Mouse (Mus musculus) intestine, embryonic 16.5 days (tissue): ENCODE data around the gene Ppp1r16b. TPM values are rescaled to one million over a fixed set of nuclear protein-coding genes. Genes with fewer than 3 reads are reported as not detected.

ENCODE experiments used
- ATAC-seq: fragments of 200-750 bp; cut with Nextera tagmentation; 2 replicates; pipeline ENCODE4 v1.8.0; 2017; ENCODE audit warnings: moderate TSS enrichment, moderate library complexity
- H3K27ac ChIP-seq: fragments of 300-500 bp; sonication (generic); 2 replicates; pipeline ENCODE4 v1.5.1; 2014; ENCODE audit warnings: mild to moderate bottlenecking, low read length
- H3K27me3 ChIP-seq: fragments of 300-500 bp; sonication (generic); replicated peaks from 2 replicates; pipeline ENCODE4 v1.6.1; 2014; ENCODE audit warnings: low read length, control low read depth, mixed read lengths; ENCODE audit not compliant: control insufficient read depth, insufficient read depth
- H3K36me3 ChIP-seq: fragments of 300-500 bp; sonication (generic); 2 replicates; pipeline ENCODE4 v1.6.1; 2014; ENCODE audit warnings: low read length, control low read depth; ENCODE audit not compliant: control insufficient read depth, insufficient read depth
- H3K4me1 ChIP-seq: fragments of 300-500 bp; sonication (generic); 2 replicates; pipeline ENCODE4 v1.6.1; 2014; ENCODE audit warnings: low read length, control low read depth, mixed read lengths; ENCODE audit not compliant: control insufficient read depth, insufficient read depth
- H3K4me2 ChIP-seq: fragments of 300-500 bp; sonication (generic); 2 replicates; pipeline ENCODE4 v1.6.1; 2014; ENCODE audit warnings: low read depth, low read length, control low read depth
- H3K4me3 ChIP-seq: fragments of 300-500 bp; sonication (generic); 2 replicates; pipeline ENCODE4 v1.5.1; 2014; ENCODE audit warnings: mild to moderate bottlenecking, low read length
- H3K9ac ChIP-seq: fragments of 300-500 bp; sonication (generic); 2 replicates; pipeline ENCODE4 v1.6.1; 2014; ENCODE audit warnings: low read depth, low read length
- H3K9me3 ChIP-seq: fragments of 300-500 bp; sonication (generic); 2 replicates; pipeline ENCODE4 v1.6.1; 2016; ENCODE audit warnings: low read length, control low read depth; ENCODE audit not compliant: control insufficient read depth
- WGBS: fragments of 180-500 bp; shearing (Covaris S2); extraction: QIAGEN DNeasy Blood & Tissue Kit; methylation state at CpG from one replicate; pipeline ENCODE4 v1.1.7; 2014; 5-methylcytosine and 5-hydroxymethylcytosine counted together
- polyA plus RNA-seq: library from polyadenylated mRNA; unstranded; fragments of >200 nt; fragmentation: Nextera tagmentation; extraction: Ambion mirVana; gene quantifications from 2 replicates; pipeline ENCODE4 v1.2.1, GENCODE M21; 2015

Gene Ppp1r16b
- polyA plus RNA-seq, 1 experiment from 2014 or later = 3.5 TPM

GRCm38 (mm10) chr2:158760231-158760630 is 95.0 kb downstream of the Ppp1r16b start:
- no peaks in the 10 kb centered on the region for H3K9me3 ChIP-seq
- WGBS = 64% methylated on average over 2 of the region's 2 CpGs
- no peaks in the 10 kb centered on the region for H3K4me1 ChIP-seq
- ATAC-seq = no peak
- no peak overlapping the region for H3K4me2 ChIP-seq
- H3K4me3 ChIP-seq = no peak overlapping the region
- no peaks in the 10 kb centered on the region for H3K36me3 ChIP-seq
- H3K27ac ChIP-seq = no peak overlapping the region
- H3K27me3 ChIP-seq = no peaks in the 10 kb centered on the region
- H3K9ac ChIP-seq = no peak overlapping the region

DNA sequence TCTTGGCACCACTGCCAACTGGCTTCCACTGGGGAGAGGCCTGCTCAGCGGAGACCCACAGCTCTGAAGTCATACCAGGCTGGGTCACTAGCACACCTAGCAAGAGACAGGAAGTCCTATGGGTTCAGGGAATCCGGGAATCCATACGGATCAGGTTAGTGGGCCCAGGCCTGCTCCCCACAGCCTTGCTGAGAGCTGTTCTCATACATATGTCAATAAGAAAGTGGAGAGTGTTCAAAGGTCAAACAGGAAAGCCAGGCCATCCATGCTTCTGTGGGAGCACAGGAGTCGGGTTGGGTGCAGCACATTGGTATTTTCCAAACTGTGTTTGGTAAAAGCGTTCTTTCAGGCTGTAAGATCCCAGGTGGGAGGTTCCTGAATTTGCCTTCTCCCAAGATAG is 97.1 kb downstream of the Ppp1r16b start:
- peak; percentile 68 for ATAC-seq
- no peaks in the 10 kb centered on the region for H3K36me3 ChIP-seq
- H3K4me2 ChIP-seq = no peak overlapping the region
- WGBS = 68% methylated on average over 5 of the region's 5 CpGs
- no peak overlapping the region for H3K4me3 ChIP-seq
- H3K27me3 ChIP-seq = no peaks in the 10 kb centered on the region
- H3K27ac ChIP-seq = no peak overlapping the region
- H3K9me3 ChIP-seq = no peaks in the 10 kb centered on the region
- no peak overlapping the region for H3K9ac ChIP-seq
- peaks cover 2% of the 10 kb centered on the region; the same call in 1 of the 2 replicates for H3K4me1 ChIP-seq

- Histone ChIP-seq H3K27ac (peak within 1 kb of the TSS; percentile 73), H3K9me3 (no peaks in the 10 kb centered on the region), H3K36me3 (no peaks in the 10 kb centered on the region), H3K4me1 (peaks cover 34% of the 10 kb centered on the region), H3K9ac (peak within 1 kb of the TSS; percentile 82), H3K4me2 (peak within 1 kb of the TSS; percentile 95), H3K27me3 (no peaks in the 10 kb centered on the region), H3K4me3 (peak within 1 kb of the TSS; percentile 80)
- under 1% methylated on average over 48 of the region's 48 CpGs for WGBS
- peak; percentile 97 for ATAC-seq
Measured at GRCm38 (mm10) chr2:158767742-158768339, 102.6 kb downstream of the Ppp1r16b start, which contains the start of gene Fam83d. TSS of gene Fam83d (plus strand) at chr2:158768093.

DNA sequence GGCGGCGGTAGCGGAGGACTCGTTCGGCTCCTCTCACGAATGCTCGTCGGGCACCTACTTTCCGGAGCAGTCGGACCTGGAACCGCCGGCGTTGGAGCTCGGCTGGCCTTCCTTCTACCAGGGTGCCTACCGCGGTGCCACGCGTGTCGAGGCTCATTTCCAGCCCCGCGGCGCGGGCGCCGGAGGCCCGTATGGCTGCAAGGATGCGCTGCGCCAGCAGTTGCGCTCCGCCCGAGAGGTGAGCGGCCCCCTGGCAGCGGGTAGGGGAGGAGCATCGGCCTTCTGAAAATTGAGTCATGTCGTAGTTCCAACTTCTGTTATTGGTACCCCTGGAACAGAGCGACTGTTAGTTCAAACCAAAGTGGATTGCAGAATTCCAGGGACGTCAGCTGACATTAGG is 103.2 kb downstream of the Ppp1r16b start:
- Histone ChIP-seq H3K4me3 (peak overlapping the region; percentile 80), H3K27me3 (no peaks in the 10 kb centered on the region), H3K27ac (peak overlapping the region; percentile 73), H3K9me3 (no peaks in the 10 kb centered on the region), H3K36me3 (no peaks in the 10 kb centered on the region), H3K9ac (peak overlapping the region; percentile 82), H3K4me2 (peak overlapping the region; percentile 95), H3K4me1 (peaks cover 34% of the 10 kb centered on the region)
- under 1% methylated on average over 37 of the region's 37 CpGs for WGBS
- peak; percentile 24 for ATAC-seq

- Histone ChIP-seq H3K4me2 (peak overlapping the region; percentile 95), H3K9me3 (no peaks in the 10 kb centered on the region), H3K27ac (no peak overlapping the region), H3K27me3 (no peaks in the 10 kb centered on the region), H3K4me1 (peaks cover 34% of the 10 kb centered on the region), H3K9ac (peak overlapping the region; percentile 82), H3K36me3 (peaks cover 2% of the 10 kb centered on the region; the same call in 1 of the 2 replicates), H3K4me3 (peak overlapping the region; percentile 80)
- peak; percentile 54 for ATAC-seq
- 3% methylated on average over 5 of the region's 5 CpGs for WGBS
Measured at GRCm38 (mm10) chr2:158768771-158769170, 103.6 kb downstream of the Ppp1r16b start.

DNA sequence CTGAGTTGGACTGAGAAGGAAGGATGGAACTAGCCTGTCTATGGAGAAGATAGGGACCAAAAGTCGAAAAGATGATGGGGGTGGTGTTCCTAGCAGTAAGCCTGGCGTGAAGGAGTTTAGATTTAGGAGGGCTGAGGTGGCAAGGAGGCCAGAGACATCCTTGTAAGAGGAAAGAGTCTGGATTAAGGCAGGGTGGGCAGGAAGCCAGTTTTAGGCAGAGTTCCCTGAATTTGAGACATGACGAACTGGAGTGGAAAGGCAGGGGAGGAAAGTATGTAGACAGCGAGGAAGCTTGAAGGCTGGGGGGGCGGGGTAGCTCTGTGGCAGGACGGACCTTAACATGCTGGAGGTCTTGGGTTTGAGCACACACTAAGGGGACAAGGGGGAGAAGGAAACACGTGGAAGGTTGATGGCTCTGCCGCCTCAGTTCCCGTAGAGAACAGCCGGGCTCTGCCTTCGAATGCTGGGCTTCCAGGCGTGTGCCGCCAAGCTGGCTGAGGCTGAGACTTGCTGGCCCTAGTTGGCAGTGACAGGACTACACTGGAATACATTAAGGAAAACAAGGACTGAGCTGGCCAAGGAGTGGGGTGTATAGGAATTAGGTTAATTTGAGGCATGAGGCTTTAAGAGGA is 105.0 kb downstream of the Ppp1r16b start:
- H3K27ac ChIP-seq = peak overlapping the region; percentile 37; the same call in 1 of the 2 replicates
- H3K36me3 ChIP-seq = peaks cover 3% of the 10 kb centered on the region; the same call in 1 of the 2 replicates
- H3K4me1 ChIP-seq = peaks cover 41% of the 10 kb centered on the region
- H3K9me3 ChIP-seq = no peaks in the 10 kb centered on the region
- WGBS = 35% methylated on average over 13 of the region's 13 CpGs
- peak overlapping the region; percentile 82 for H3K9ac ChIP-seq
- H3K4me3 ChIP-seq = peak overlapping the region; percentile 80
- no peak for ATAC-seq
- H3K27me3 ChIP-seq = no peaks in the 10 kb centered on the region
- H3K4me2 ChIP-seq = peak overlapping the region; percentile 95

- Histone ChIP-seq H3K4me1 (peaks cover 48% of the 10 kb centered on the region), H3K36me3 (peaks cover 3% of the 10 kb centered on the region; the same call in 1 of the 2 replicates), H3K9ac (peak overlapping the region; percentile 19; the same call in 1 of the 2 replicates), H3K4me2 (peak overlapping the region; percentile 95), H3K4me3 (peak overlapping the region; percentile 80), H3K27ac (no peak overlapping the region), H3K27me3 (no peaks in the 10 kb centered on the region), H3K9me3 (no peaks in the 10 kb centered on the region)
- 44% methylated on average over 11 of the region's 11 CpGs for WGBS
- ATAC-seq = no peak
Measured at GRCm38 (mm10) chr2:158771066-158771763, 106.0 kb downstream of the Ppp1r16b start.

DNA sequence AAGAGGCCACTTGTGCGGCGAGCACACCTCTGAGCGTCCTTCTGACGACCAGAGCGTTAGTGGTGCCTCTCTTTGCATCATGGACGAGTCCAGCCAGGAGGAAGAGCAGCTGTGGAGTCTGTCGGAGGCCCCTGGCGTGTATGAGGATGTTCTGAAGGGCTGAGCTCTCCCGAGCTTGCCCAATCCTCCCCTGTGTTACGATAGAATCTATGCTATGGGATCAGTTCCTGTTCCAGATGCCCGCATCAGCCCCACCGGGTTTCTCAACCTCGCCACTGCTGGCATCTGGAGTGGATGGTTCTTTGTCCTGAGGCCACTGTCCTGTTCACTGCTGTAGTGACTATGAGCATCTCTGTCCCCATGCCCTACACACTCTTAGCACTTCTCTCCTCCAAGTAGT is 107.6 kb downstream of the Ppp1r16b start:
- Histone ChIP-seq H3K4me2 (no peak overlapping the region), H3K9ac (no peak overlapping the region), H3K9me3 (no peaks in the 10 kb centered on the region), H3K27ac (no peak overlapping the region), H3K4me3 (no peak overlapping the region), H3K27me3 (no peaks in the 10 kb centered on the region), H3K4me1 (peaks cover 60% of the 10 kb centered on the region), H3K36me3 (peaks cover 3% of the 10 kb centered on the region; the same call in 1 of the 2 replicates)
- 85% methylated on average over 13 of the region's 13 CpGs for WGBS
- no peak for ATAC-seq

- ATAC-seq = no peak
- 65% methylated on average over 8 of the region's 8 CpGs for WGBS
- H3K27me3 ChIP-seq = no peaks in the 10 kb centered on the region
Measured at GRCm38 (mm10) chr2:158774886-158775285, 109.7 kb downstream of the Ppp1r16b start.

More at GRCm38 (mm10) chr2:158774886-158775285, 109.7 kb downstream of the Ppp1r16b start:
- Histone ChIP-seq H3K4me2 (no peak overlapping the region), H3K36me3 (peaks cover 3% of the 10 kb centered on the region; the same call in 1 of the 2 replicates), H3K9ac (no peak overlapping the region), H3K27ac (no peak overlapping the region), H3K9me3 (no peaks in the 10 kb centered on the region), H3K4me3 (no peak overlapping the region), H3K4me1 (peaks cover 58% of the 10 kb centered on the region)
